Mouse (Mus musculus): Measurements from ENCODE around the gene Nkx2-3.

DNA sequence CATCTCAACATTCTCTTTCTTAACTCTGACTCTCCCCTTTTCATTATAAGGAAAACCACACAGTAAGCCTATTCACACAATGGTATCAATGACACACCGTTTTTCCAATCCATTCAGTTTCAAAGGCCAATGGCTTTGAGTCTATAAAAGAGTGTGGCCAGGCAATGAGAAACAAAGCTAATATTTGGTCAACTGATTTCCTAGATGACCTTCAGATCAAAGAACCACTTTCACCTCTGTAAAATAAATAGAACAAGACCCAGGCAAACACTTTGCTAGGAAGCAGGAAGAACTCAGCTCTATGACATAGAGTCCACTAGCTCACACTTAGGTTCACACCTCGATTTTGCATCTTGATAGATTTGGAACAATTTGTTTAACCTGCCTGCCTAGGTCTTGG lies 30.9 kb upstream of the Nkx2-3 start:
- TF ChIP-seq POLR2A (IDR thresholded peaks at IDR 0.05; ENCODE audit: control insufficient read depth, low read depth, low read length) (no peak), CTCF (IDR thresholded peaks at IDR 0.05; ENCODE audit: control insufficient read depth, insufficient read depth, insufficient replicate concordance, low read depth, low read length) (no peak)
